Mouse (Mus musculus) testis, adult 10 weeks (tissue): ENCODE measurements around the gene Serpini2. TPM values are rescaled to one million over a fixed set of nuclear protein-coding genes. Genes with fewer than 3 reads are reported as not detected.

Source experiments
- polyA plus RNA-seq: library from polyadenylated mRNA; stranded (reverse); fragments of 350-450 nt; fragmentation: Illumina TruSeq; extraction: RNeasy Lipid Tissue Mini Kit (QIAGEN cat#74804); gene quantifications from one replicate; pipeline ENCODE4 v1.2.3, GENCODE M21; 2014; ENCODE audit warnings: low read depth, low replicate concordance

Gene Serpini2
- 0.59 TPM for polyA plus RNA-seq

GRCm38 (mm10) chr3:75269978-75270377 lies at the start of gene Serpini2:
Gene Serpini2 (minus strand): TSS chr3:75270078.

Other genes with a start within 250 kb of the Serpini2 start
- 1,091 TPM for gene Zbbx, start 105.0 kb downstream of the Serpini2 start, polyA plus RNA-seq
- gene Wdr49, start 212.1 kb upstream of the Serpini2 start, polyA plus RNA-seq, result 3.2 TPM